Mouse (Mus musculus) liver, embryonic 14.5 days (tissue): ENCODE measurements around the gene Vmn1r67.

Source experiments
- CTCF ChIP-seq: IDR thresholded peaks from 2 replicates; pipeline ENCODE4 v1.5.1; 2016; ENCODE audit warnings: antibody characterized with exemption, low read depth, control low read depth
- EP300 ChIP-seq: IDR thresholded peaks from 2 replicates; pipeline ENCODE4 v1.6.1; 2016; ENCODE audit warnings: antibody characterized with exemption, low read depth

DNA sequence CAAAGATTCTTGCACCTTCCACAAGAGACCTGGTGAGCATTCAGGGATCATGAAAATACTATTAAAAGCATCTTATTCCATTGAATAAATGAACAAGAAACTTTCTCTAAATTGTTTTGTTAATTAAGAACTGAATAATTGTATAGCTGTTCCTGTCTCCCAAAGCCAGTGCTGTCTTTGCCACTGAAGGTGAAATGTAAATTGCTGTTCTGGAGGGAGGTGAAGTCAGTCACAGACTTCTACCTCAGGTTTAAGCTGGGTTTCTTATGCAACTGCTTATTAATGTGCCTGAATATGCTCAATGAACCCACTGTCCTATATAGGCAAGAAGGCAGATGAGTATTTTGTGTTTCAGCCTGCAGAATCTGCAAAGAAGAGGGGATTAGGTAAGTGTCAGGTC lies at the start of gene Vmn1r67:
- no peak for TF ChIP-seq CTCF
- TF ChIP-seq EP300, result no peak
